Mouse (Mus musculus) liver, adult 2 months (tissue): ENCODE results near the gene Cux2. TPM values are rescaled to one million over a fixed set of nuclear protein-coding genes. Genes with fewer than 3 reads are reported as not detected.
A peak's percentile ranks its signal among the peaks of the same experiment; 100 is the strongest.

Experiments
- DNase-seq: peaks from one replicate; pipeline ENCODE4 v3.0.0-alpha.2; 2011; ENCODE audit warnings: low read depth, low spot score; ENCODE audit errors: extremely low read depth
- H3K27ac ChIP-seq: fragments of 200-500 bp; replicated peaks from 2 replicates; pipeline ENCODE4 v1.5.1; 2012; ENCODE audit warnings: low read depth, mild to moderate bottlenecking, control low read depth, inconsistent platforms, low read length; ENCODE audit not compliant: insufficient read depth
- H3K27me3 ChIP-seq: fragments of 200-500 bp; 2 replicates; pipeline ENCODE4 v1.6.1; 2012; ENCODE audit warnings: mild to moderate bottlenecking, moderate library complexity, low read length, inconsistent platforms; ENCODE audit not compliant: control insufficient read depth, insufficient read depth
- H3K36me3 ChIP-seq: fragments of 200-500 bp; 2 replicates; pipeline ENCODE4 v1.6.1; 2012; ENCODE audit warnings: low read length, inconsistent platforms; ENCODE audit not compliant: control insufficient read depth, insufficient read depth
- H3K4me1 ChIP-seq: fragments of 200-500 bp; 2 replicates; pipeline ENCODE4 v1.6.1; 2011; ENCODE audit warnings: low read length; ENCODE audit not compliant: control insufficient read depth, insufficient read depth
- H3K4me3 ChIP-seq: fragments of 200-500 bp; 2 replicates; pipeline ENCODE4 v1.5.1; 2011; ENCODE audit warnings: low read depth, mild to moderate bottlenecking, control low read depth, low read length, moderate library complexity; ENCODE audit not compliant: insufficient read depth
- H3K79me2 ChIP-seq: fragments of 200-500 bp; 2 replicates; pipeline ENCODE4 v1.6.1; 2012; ENCODE audit warnings: inconsistent platforms, mild to moderate bottlenecking, low read length, moderate library complexity; ENCODE audit not compliant: control insufficient read depth, insufficient read depth
- H3K9ac ChIP-seq: fragments of 200-500 bp; 2 replicates; pipeline ENCODE4 v1.6.1; 2012; ENCODE audit warnings: low read depth, mild to moderate bottlenecking, control low read depth, inconsistent platforms, low read length
- CTCF ChIP-seq: fragments of 200-500 bp; IDR thresholded peaks from 2 replicates; pipeline ENCODE4 v1.5.1; 2011; ENCODE audit warnings: low read depth, low read length, control low read depth
- POLR2A ChIP-seq: fragments of 200-500 bp; IDR thresholded peaks from 2 replicates; pipeline ENCODE4 v1.6.1; 2011; ENCODE audit warnings: low read length, control low read depth; ENCODE audit not compliant: insufficient read depth; ENCODE audit errors: extremely low read depth
- WGBS: fragments of 180-500 bp; shearing (Covaris S2); methylation state at CpG from one replicate; pipeline ENCODE4 v1.1.7; 2018; 5-methylcytosine and 5-hydroxymethylcytosine counted together
- polyA plus RNA-seq: library from polyadenylated mRNA; depleted of rRNA; stranded (reverse); fragments of >200 nt; gene quantifications from 2 replicates; pipeline ENCODE4 v1.2.3, GENCODE M21; 2012
- total RNA-seq: library from RNA; depleted of rRNA; stranded (reverse); fragments of >200 nt; gene quantifications from 2 replicates; pipeline ENCODE4 v1.2.3, GENCODE M21; 2014

The Cux2 gene
- total and polyA plus RNA-seq, 2 experiments, result 4.1 to 11.6 TPM

DNA sequence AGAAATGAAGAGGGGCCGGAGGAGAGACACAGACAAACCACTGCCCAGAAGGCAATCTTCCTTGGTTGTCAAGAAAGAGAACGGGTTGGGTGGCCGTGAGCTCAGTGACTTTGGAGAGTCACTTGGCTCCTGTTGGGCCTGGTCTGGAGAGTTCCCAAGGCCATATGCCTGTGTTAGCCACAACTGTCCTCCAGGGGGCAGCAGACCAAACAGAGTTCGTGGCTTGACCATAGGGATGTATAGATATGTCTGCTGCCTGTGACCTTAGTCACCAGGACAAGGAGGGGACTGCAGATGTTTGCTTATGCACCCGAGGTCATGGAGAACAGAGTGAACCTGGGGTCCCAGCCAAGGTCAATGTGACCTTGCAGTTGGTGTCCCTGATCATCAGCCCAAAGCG is 104.1 kb downstream of the Cux2 start:
- peak; percentile 87 for TF ChIP-seq CTCF
- no peak for TF ChIP-seq POLR2A
- no peak overlapping the region for H3K9ac ChIP-seq
- no peaks in the 10 kb centered on the region for H3K36me3 ChIP-seq
- H3K79me2 ChIP-seq, result no peaks in the 10 kb centered on the region
- H3K27ac ChIP-seq, result no peak overlapping the region
- 43% methylated on average over 6 of the region's 6 CpGs for WGBS
- H3K27me3 ChIP-seq, result no peaks in the 10 kb centered on the region
- peaks cover 14% of the 10 kb centered on the region for H3K4me1 ChIP-seq
- peak; percentile 19 for DNase-seq
- H3K4me3 ChIP-seq, result no peak overlapping the region

DNA sequence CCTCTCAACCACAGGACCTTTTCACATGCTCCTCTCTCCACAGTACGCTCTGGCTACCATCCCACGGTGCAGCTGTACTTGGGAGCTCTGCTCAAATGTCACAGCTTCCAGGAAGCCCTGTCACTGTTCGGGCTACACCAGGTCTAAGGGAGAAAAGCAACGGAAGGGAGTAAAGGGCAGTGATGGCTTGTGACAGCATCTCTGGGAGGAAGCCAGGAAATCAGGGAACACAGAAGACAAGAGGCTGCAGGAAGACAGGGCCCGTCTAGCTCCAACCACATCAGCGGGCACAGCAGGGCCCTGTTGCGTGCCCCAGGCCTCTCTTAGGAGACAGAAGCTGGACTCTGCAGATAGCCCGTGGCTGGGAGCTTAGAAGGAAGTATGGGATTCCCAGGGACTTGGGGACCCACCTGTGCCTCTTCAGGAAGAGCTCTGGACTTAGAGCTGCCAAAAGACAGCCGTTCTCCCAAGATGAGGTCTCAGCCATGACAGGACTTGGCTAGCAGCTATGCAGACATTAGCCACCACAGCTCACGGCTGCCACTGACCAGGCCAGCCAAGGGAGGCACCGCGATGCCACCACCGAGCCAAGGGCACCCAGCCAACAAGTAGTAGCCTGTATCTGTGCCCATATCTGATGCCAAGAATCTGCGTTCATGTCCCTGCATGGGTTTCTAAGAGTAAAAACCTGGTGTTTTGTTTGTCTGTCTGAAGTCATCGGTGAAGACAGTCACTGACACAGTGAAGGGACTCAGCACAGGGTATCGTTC is 105.7 kb downstream of the Cux2 start:
- 46% methylated on average over 16 of the region's 16 CpGs for WGBS
- Histone ChIP-seq H3K4me3 (no peak overlapping the region), H3K9ac (no peak overlapping the region), H3K27ac (no peak overlapping the region), H3K4me1 (peaks cover 3% of the 10 kb centered on the region; the same call in 1 of the 2 replicates), H3K36me3 (no peaks in the 10 kb centered on the region), H3K79me2 (no peaks in the 10 kb centered on the region), H3K27me3 (no peaks in the 10 kb centered on the region)
- peak; percentile 32 for DNase-seq
- no peak for TF ChIP-seq CTCF

DNA sequence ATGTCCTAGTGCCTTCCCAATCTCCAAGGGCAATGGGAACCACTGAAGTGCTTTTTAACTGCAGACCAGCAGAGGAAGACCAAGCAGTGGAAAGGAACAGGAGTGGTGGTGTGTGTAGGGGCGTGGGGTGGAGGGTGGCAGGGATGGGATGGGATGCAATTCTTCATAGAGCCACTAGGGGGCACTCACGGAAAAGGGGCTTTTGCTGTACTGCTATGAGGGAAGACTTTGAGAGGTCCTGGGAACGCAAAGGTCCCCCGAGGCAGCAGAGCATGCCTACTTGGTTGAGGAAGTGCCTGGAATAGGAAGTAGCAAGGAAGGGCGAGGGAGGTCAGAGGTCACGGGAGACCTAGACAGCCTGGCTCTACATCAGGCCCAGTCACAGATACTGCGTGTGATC is 106.4 kb downstream of the Cux2 start:
- 56% methylated on average over 7 of the region's 7 CpGs for WGBS
- H3K4me3 ChIP-seq, result no peak overlapping the region
- peaks cover 3% of the 10 kb centered on the region; the same call in 1 of the 2 replicates for H3K4me1 ChIP-seq
- H3K27me3 ChIP-seq, result no peaks in the 10 kb centered on the region
- no peak for DNase-seq
- no peaks in the 10 kb centered on the region for H3K36me3 ChIP-seq
- H3K9ac ChIP-seq, result no peak overlapping the region
- H3K27ac ChIP-seq, result no peak overlapping the region
- TF ChIP-seq CTCF (peak; percentile 82), POLR2A (no peak)
- H3K79me2 ChIP-seq, result no peaks in the 10 kb centered on the region

DNA sequence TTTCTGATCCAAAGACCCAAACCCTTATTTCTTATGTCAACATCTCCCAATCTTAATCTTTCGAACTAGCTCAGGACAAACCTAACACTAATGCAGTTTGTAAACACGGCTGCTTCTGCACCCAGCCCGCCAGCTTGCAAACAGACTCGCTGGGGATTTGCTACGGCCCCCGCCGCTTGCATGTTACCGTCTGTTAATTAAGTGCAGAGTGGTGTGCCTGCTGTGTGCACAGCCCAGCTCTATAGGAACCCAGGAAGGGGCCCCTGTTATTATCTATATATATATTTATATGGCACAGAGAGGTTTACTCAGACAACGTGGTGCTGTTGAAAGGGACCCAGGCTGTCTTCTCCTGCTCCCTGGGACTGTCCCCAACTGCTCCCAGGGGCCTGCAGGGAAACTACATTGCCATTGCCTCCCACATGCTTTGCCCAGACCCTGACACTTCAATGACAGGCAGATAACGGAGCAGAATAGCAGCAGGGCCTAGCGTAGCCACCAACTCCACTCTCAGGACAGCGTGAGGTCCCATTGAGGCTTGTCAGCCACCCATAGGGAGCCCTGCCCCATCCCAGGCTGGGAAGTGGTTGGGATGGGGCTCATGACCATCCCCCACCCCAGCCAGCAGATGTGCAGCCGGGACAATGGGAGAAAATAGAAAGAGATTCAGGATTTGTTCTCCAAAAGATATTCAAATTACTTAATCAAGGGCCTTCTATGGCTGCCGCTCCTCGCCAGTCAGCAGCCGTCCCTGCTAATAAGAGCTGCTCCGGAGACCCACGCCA is 111.6 kb downstream of the Cux2 start:
- no peak for DNase-seq
- TF ChIP-seq POLR2A, result no peak
- TF ChIP-seq CTCF, result no peak
- no peak overlapping the region for H3K9ac ChIP-seq
- H3K4me1 ChIP-seq, result no peaks in the 10 kb centered on the region
- 81% methylated on average over 18 of the region's 18 CpGs for WGBS
- no peak overlapping the region for H3K27ac ChIP-seq
- H3K79me2 ChIP-seq, result no peaks in the 10 kb centered on the region
- H3K4me3 ChIP-seq, result no peak overlapping the region
- H3K36me3 ChIP-seq, result no peaks in the 10 kb centered on the region
- H3K27me3 ChIP-seq, result no peaks in the 10 kb centered on the region

DNA sequence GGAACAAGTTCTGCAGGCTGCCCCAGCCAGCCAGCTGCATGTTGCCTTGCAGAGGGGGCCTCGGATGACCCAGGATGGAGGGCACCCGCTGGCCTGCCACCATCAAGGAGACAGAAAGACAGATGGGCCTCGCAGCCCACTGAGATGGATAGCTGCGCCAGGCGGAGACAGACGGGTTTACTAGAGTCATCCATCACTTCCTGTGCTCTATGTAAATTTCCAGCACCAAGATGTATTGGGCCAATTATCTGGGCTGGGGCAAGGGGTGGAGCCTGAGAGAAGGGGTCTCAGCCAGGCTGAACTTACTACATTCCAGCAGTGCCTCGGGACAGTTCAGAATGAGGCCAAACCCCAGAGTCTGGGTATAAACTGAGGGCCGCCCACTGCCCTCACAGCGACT is 119.6 kb downstream of the Cux2 start:
- no peaks in the 10 kb centered on the region for H3K27me3 ChIP-seq
- DNase-seq, result no peak
- no peaks in the 10 kb centered on the region for H3K79me2 ChIP-seq
- no peak overlapping the region for H3K9ac ChIP-seq
- H3K4me1 ChIP-seq, result no peaks in the 10 kb centered on the region
- 78% methylated on average over 9 of the region's 9 CpGs for WGBS
- no peaks in the 10 kb centered on the region for H3K36me3 ChIP-seq
- TF ChIP-seq POLR2A, result no peak
- TF ChIP-seq CTCF, result no peak
- no peak overlapping the region for H3K27ac ChIP-seq
- no peak overlapping the region for H3K4me3 ChIP-seq

DNA sequence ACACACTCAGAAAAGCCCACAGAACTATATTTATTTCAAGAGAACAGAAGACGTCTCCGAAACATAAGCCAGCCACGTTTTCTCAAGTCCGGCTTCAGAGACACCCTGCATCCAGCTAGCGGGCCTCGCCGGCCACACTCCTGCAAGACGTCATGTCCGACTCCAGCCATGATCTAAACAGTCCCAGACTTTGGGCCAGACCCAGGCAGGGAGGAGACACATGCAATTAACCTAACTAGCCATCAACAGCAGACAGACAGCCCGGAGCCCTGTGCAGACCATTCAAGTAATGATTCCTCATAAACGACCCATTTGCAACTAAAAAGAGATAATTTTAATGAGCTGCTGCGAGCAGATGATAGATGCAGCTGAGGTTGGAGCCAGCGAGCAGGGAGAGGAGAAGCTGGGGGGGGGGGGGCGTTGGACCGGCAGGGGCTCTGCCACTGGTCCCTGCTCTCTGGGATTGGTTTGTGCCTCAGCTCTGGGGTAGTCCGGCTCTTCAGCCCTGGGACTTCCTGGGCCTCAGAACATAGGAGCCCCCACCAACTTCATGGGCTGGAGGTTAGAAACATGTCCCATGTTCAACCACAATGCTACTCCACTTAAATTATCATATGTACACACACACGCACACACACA is 121.4 kb downstream of the Cux2 start:
- TF ChIP-seq POLR2A, result no peak
- TF ChIP-seq CTCF, result no peak
- Histone ChIP-seq H3K27ac (no peak overlapping the region), H3K79me2 (no peaks in the 10 kb centered on the region), H3K4me3 (no peak overlapping the region), H3K9ac (no peak overlapping the region), H3K36me3 (no peaks in the 10 kb centered on the region), H3K4me1 (no peaks in the 10 kb centered on the region), H3K27me3 (no peaks in the 10 kb centered on the region)
- WGBS, result 83% methylated on average over 16 of the region's 17 CpGs
- peak; percentile 8 for DNase-seq
